Mouse (Mus musculus): Measurements from ENCODE around the gene Thoc7.

DNA sequence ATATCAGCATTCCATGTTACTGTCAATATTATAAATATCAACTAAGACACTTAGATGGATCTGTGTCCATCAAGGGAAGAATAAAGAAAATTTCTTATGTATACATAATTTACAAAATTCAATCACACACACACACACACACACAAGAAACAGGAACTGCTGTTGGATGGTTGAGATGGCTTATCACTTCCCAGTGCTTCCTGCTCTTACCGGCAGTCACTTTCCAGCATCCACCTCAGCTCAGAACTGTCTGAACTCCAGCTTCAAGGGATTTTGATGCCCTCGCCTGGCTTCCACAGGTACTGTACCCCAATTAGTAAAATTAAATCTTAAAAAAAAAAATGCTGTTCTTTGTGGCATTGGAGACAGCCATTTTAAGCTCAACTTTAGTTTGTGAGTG lies 26.7 kb upstream of the Thoc7 start:
- TF ChIP-seq CTCF (conservative IDR thresholded peaks at IDR 0.05; ENCODE audit: low read length) (no peak), POU5F1 (IDR thresholded peaks at IDR 0.05; ENCODE audit: borderline replicate concordance, low read length) (no peak), NANOG (IDR thresholded peaks at IDR 0.05; ENCODE audit: borderline replicate concordance, low read length) (no peak)

Data from E14TG2a.4 (cell line).